Mouse (Mus musculus) spleen, adult 18-20 months (tissue): Measurements from ENCODE around the gene Tmprss7.

Experiments
- DNase-seq, 2 experiments: peaks; one replicate each; pipeline ENCODE4 v3.0.0; 2022; ENCODE audit warnings: mixed read lengths in 2 of 2

The Tmprss7 gene

GRCm38 (mm10) chr16:45684815-45685214 is 8.6 kb downstream of the Tmprss7 start:
- DNase-seq = peak in 1 of 2 experiments; percentile 61

DNA sequence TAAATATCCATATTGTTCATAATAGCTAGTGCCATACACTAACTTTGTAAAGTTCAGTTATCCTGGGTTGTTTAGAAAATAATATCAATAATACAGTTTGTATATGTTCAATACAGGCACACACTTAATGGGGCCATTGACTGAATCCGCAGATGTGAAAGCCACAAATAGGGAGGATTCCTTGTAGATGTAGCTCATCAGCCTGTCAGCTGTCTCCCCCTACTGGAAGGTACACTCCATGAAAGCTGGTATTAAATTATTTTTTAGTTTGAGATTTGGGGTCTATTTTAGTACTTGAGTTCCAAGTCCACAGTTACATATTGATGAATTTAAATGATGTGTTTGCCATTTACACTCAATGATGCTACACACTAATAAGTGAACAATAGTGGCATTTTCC is 17.0 kb downstream of the Tmprss7 start:
- no peak for DNase-seq

- DNase-seq = no peak
Measured at GRCm38 (mm10) chr16:45670005-45670404, 23.5 kb downstream of the Tmprss7 start.

DNA sequence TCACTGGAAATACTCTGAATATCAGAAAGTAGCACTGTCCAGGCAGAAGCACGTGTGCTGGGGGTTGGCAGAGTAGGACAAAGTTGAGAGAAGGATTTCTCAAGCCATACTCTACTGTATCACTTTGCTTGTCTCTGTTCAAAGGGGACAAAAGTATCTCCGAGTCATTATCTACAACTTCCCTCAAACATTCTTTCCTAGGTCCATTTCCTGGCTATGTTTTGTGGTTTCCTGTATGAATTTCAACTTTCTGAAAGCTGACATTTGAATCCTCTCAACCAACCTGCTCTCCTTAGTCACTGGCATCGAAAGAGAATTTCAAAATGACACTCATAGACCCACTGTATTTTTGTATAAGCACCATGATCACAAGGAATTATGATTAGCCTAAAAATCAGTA is 25.3 kb downstream of the Tmprss7 start:
- DNase-seq = no peak

GRCm38 (mm10) chr16:45666136-45666535 is 27.3 kb downstream of the Tmprss7 start:
- DNase-seq = peak in 1 of 2 experiments; percentile 5

DNA sequence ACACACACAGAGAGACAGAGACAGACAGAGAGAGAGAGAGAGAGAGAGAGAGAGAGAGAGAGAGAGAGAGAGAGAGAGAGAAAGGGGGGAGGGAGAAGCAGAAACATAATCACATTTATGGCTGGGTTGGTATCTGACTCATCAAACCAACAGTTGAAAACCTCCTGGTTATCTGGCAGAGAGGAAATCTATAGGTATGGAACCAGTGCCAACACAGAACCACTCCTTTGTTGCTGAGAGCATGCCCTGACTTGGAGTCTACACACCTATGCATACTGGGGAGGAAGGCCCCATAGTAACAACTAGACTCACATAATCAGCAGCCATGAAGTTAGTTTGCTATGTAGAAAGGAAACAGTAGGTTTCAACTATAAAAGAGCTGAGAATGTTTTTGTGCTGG is 31.1 kb downstream of the Tmprss7 start:
- DNase-seq = no peak

GRCm38 (mm10) chr16:45659596-45659995 is 33.9 kb downstream of the Tmprss7 start:
- DNase-seq = no peak

GRCm38 (mm10) chr16:45658248-45658647 is 35.2 kb downstream of the Tmprss7 start:
- DNase-seq = no peak

- no peak for DNase-seq
Measured at GRCm38 (mm10) chr16:45657574-45658159, 35.8 kb downstream of the Tmprss7 start.

DNA sequence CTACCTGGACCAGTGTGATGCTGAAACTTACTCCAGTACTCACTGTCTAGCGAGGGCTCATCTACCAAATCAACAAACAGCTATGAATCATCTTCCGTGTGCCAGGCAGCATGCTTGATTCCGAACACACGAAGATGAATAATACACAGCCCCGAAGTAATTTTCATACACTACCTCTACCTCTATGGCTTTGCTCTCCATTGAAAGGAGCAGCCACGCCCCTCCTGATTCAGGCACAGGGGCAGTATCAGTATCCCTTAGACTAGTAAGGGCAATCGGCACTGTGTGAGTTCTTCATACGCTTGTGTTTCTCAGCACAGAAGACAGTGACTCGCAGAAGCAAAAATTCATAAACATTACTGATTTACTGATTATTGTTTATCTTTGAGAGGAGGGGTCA is 39.0 kb downstream of the Tmprss7 start:
- no peak for DNase-seq

GRCm38 (mm10) chr16:45653934-45654332 is 39.5 kb downstream of the Tmprss7 start, which contains the start of gene BC016579:
Gene BC016579, minus strand, starts transcription at chr16:45654068.
- DNase-seq = no peak

DNA sequence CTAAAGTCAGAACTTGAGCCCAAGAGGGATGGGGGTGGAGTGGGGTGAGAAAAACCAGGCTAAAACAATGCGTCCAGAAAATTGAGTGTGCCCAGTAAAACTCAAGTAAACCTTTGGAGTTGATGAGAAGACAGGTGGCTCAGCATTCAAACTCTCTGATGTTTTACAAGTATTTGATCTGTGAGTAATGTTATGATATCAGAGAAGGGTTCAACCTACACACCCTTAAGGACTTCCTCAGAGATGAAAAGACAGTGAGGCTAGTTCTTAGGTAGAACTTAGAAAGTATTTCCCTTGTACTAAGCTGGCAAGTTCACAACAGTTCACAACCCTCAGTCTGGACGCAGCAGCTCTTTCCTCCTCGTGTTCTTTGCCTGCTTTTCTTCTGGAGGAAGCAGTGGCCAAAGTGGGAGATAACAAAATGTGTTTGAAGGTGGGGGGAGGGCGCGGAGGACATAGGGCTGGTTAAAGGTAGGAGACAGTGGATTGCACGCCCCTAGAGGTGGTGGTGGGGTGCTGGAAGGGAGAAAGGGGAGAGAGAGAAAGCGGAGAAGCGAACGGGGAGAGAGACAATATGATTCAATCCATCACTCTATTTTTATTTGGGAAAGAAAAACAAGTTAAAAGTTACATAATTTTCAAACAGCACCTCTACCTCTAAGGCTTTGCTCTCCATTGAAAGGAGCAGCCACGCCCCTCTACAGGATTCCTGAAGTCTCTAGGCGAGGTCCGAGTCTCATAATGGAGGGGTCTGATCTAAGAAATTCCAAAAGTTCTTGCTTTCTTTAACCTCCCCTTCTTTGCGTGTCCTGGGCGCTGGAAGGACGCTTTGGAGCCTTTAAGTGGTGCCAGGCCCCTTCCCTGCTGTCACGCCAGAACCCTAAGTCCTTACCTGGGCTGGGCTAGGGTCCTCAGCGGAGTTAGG is 40.2 kb downstream of the Tmprss7 start:
- DNase-seq = no peak

DNA sequence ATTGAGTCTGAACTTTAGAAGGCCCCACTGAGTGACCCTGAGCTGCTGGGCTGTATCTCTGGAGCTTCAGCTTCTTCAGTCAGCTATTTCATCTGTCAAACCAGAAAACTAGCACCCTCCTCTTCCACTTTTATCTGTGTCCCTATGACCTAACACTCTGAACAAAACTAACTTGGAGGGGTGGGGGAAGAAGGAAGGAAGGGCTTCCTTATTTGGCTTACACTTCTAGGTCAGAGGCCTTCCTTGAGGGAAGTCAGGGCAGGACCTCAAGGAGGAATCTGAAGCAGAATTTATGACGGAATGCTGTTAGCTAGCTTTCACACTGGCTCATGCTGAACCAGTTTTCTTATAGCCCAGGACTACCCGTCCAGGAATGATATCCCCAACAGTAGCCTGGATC is 42.0 kb downstream of the Tmprss7 start:
- DNase-seq = no peak

GRCm38 (mm10) chr16:45644380-45644779 is 49.1 kb downstream of the Tmprss7 start:
- no peak for DNase-seq

DNA sequence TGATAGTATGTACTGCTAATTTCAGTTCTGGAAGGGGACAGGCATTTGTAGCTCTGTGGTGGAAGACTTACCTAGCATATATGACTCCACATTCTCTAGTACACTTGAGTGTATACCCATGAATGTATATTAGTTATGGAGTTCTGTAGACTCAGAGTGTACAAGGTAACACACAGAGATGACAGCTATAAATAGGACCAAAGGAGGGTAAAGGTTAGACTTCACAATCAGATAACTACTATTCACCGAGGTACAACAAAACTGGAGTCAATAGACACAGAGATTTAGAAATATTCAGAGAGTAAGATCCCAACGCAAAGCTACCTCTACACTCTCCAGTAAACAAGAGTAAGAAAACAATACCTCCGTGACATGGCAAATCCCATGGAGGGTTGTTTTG is 49.5 kb downstream of the Tmprss7 start:
- DNase-seq = no peak

- DNase-seq = no peak
Measured at GRCm38 (mm10) chr16:45641301-45641700, 52.2 kb downstream of the Tmprss7 start.

DNA sequence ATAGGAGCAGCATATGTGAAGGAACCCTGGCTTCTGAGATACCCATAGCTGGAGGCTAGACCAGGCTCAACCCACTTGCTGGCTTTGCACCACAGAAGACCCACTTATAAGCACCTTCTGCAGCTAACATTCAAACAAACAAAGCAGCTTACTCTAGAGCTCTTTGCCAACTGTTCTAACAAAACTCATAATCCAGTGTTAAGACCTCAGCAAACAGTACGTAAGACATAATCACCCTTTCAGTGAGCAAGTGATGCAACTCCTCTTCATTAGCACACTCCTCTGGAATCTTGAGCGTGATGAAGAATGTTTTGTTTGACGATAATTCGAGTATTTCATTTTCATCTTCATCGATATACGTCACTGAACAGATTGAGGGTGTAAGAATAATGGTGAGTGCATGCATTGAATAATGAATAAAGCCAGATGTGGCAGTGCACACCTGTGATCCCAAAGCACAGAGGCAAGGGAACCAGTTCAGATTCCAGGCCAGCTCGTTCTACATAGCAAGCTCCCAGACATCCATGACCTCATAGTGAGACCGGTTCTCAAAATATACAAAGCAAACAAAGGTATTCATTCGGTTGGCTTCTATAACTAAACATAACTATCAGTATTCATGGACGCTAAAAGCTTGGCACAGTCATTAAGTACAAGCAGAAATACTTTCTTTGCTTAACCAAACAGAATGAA is 53.2 kb downstream of the Tmprss7 start:
- no peak for DNase-seq

DNA sequence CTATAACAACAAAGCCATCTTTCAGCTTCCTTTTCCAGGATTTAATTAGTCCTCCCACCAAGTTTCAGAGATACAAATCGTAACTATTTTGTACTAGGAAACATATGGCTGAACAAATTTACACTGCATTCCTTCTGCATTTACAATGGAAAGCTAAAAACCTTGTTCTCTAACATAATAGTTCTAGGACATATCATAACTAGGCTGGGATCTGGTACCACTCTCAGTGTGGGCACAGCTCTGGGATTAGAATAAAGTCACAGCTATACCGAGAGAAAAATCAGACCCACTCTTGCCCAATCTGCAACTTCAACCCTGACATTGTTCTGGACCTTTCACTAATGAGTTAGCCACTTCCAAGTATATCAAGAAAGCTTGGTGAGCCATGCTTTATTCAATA is 57.6 kb downstream of the Tmprss7 start:
- DNase-seq = no peak

GRCm38 (mm10) chr16:45632420-45632819 is 61.0 kb downstream of the Tmprss7 start:
- DNase-seq = no peak

GRCm38 (mm10) chr16:45630347-45630960 is 63.0 kb downstream of the Tmprss7 start:
- peak; percentile 22 to 63 for DNase-seq

DNA sequence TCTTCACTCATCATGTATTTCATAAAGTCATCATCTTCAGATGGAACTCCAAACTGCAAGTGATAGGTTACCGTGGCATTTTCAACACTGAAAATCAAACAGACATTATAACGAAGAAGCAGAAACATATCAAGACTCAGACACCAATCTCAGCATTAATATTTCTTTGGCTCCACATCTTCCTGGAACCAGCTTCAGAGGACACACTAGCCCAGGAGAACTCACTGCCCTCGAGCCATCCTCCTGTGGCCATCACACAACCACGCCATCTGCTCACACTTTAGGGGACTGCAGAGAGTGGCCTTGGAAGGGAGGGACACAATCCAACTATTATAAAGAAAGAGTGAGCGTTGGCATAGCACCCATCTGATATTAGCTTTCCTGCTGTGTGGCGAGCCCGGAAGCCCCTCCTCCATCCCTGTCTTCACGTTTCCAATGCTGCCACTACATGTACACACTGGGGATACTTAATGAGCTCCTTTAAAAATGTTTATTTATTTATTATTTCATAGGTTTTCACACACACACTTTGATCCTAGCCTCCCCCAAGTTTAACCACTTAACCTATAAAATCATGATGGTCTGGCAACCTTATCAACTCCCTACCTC is 63.9 kb downstream of the Tmprss7 start:
- DNase-seq = no peak

- no peak for DNase-seq
Measured at GRCm38 (mm10) chr16:45625342-45625741, 68.1 kb downstream of the Tmprss7 start.

- DNase-seq = no peak
Measured at GRCm38 (mm10) chr16:45624791-45625190, 68.7 kb downstream of the Tmprss7 start.
